Mouse (Mus musculus) neural tube, embryonic 11.5 days (tissue): ENCODE measurements around the gene Prdm16. TPM values are rescaled to one million over a fixed set of nuclear protein-coding genes. Genes with fewer than 3 reads are reported as not detected.
A peak's percentile ranks its signal among the peaks of the same experiment; 100 is the strongest.

Source experiments
- ATAC-seq: fragments of 200-750 bp; cut with Nextera tagmentation; 2 replicates; pipeline ENCODE4 v1.8.0; 2017; ENCODE audit warnings: moderate number of reproducible peaks, mild to moderate bottlenecking, moderate TSS enrichment, moderate library complexity; ENCODE audit not compliant: insufficient read depth, low FRiP score, low TSS enrichment
- DNase-seq: peaks from one replicate; pipeline ENCODE4 v3.0.0-alpha.2; 2015; ENCODE audit warnings: low spot score
- H3K27ac ChIP-seq: fragments of 300-500 bp; sonication (generic); 2 replicates; pipeline ENCODE4 v1.5.1; 2014; ENCODE audit warnings: low read depth, mild to moderate bottlenecking, low read length
- H3K27me3 ChIP-seq: fragments of 300-500 bp; sonication (generic); 2 replicates; pipeline ENCODE4 v1.6.1; 2014; ENCODE audit warnings: mild to moderate bottlenecking, low read length, mixed read lengths; ENCODE audit not compliant: control insufficient read depth, insufficient read depth
- H3K36me3 ChIP-seq: fragments of 300-500 bp; sonication (generic); 2 replicates; pipeline ENCODE4 v1.6.1; 2014; ENCODE audit warnings: mild to moderate bottlenecking, low read length, moderate library complexity, mixed read lengths; ENCODE audit not compliant: control insufficient read depth, insufficient read depth
- H3K4me1 ChIP-seq: fragments of 300-500 bp; sonication (generic); 2 replicates; pipeline ENCODE4 v1.6.1; 2014; ENCODE audit warnings: low read length, mixed read lengths; ENCODE audit not compliant: control insufficient read depth, insufficient read depth
- H3K4me2 ChIP-seq: fragments of 300-500 bp; sonication (generic); 2 replicates; pipeline ENCODE4 v1.6.1; 2014; ENCODE audit warnings: low read depth, mild to moderate bottlenecking, moderate library complexity
- H3K4me3 ChIP-seq: fragments of 300-500 bp; sonication (generic); 2 replicates; pipeline ENCODE4 v1.5.1; 2014; ENCODE audit warnings: low read depth, low read length
- H3K9ac ChIP-seq: fragments of 300-500 bp; sonication (generic); 2 replicates; pipeline ENCODE4 v1.6.1; 2014; ENCODE audit warnings: mild to moderate bottlenecking, low read length
- H3K9me3 ChIP-seq: fragments of 300-500 bp; sonication (generic); 2 replicates; pipeline ENCODE4 v1.6.1; 2016; ENCODE audit warnings: low read length; ENCODE audit not compliant: control insufficient read depth
- WGBS: fragments of 180-500 bp; shearing (Covaris S2); extraction: QIAGEN DNeasy Blood & Tissue Kit; methylation state at CpG from one replicate; pipeline ENCODE4 v1.1.7; 2014; 5-methylcytosine and 5-hydroxymethylcytosine counted together
- polyA plus RNA-seq: library from polyadenylated mRNA; unstranded; fragments of >200 nt; fragmentation: Nextera tagmentation; extraction: Ambion mirVana; gene quantifications from 2 replicates; pipeline ENCODE4 v1.2.1, GENCODE M21; 2014

Gene Prdm16
- polyA plus RNA-seq, 1 experiment from 2014 or later: 10.9 TPM

DNA sequence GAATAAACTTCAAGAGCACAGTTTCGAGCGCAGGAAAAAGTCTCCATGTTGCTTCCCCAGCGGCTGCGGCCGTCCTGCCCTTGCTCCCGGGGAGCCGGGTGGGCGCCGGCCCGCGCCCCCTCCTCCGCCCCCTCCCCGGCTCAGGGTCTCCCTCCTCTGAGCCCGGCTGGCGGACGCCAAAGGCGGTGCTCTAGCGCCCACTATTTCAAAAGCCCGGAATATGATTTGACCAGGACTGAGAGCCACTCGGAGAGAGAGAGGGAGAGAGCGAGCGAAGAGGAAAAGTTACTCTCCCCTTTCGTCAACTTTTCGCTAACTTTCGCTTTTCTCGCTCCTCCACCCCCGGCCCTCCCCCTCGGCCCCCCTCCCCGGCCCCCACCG, 630 bp downstream of the Prdm16 start:
- peak overlapping the region; percentile 59 for H3K9ac ChIP-seq
- WGBS: under 1% methylated on average over 13 of the region's 30 CpGs
- ATAC-seq (peak; percentile 71), DNase-seq (no peak)
- peaks cover 92% of the 10 kb centered on the region for H3K27me3 ChIP-seq
- no peaks in the 10 kb centered on the region for H3K9me3 ChIP-seq
- H3K4me1 ChIP-seq: peaks cover 25% of the 10 kb centered on the region
- H3K36me3 ChIP-seq: no peaks in the 10 kb centered on the region
- peak overlapping the region; percentile 70 for H3K27ac ChIP-seq
- H3K4me2 ChIP-seq: peak overlapping the region; percentile 90
- H3K4me3 ChIP-seq: peak overlapping the region; percentile 62

DNA sequence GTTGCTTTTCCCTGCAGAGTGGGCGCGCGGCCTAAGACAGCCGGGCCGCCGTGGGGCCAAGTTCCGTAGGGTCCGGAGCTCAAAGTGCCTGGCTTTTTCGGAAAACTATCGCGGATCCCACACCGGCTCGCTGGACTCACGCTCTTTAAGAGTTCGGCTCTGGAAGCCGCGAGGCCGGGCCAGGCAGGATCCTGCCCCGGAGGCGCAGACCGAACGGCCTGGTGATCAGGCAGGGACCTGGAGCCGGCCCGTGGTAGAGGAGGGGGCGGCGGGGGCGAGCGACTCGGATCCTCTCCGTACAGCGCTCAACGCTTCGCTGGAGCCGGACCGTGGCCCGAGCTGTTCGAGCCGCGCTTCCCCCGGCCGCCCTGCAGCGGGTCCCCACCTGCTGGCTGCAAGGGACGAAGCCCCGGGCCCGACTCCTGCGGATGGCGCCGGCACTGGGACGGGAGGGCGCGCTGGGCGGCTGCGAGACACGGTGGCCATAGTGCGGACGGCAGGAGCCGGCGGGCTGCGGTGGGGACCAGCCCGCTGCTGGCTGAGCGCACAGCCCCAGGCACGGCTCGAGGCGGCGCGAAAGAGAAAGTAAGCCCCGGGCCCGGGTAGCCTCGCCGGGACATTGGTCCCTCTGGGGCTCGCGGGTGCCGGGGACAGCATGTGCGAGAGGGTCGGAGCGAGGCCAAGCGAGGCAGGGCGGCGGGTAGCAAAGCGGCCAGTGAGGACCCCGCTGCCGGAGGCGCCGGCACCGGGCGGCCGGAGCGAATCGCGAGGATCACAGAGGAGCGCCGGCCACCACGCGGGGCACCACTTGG, 1.2 kb downstream of the Prdm16 start:
- H3K4me2 ChIP-seq: peak overlapping the region; percentile 90
- peak overlapping the region; percentile 70 for H3K27ac ChIP-seq
- no peaks in the 10 kb centered on the region for H3K36me3 ChIP-seq
- no peaks in the 10 kb centered on the region for H3K9me3 ChIP-seq
- peak overlapping the region; percentile 62 for H3K4me3 ChIP-seq
- WGBS: under 1% methylated on average over 90 of the region's 94 CpGs
- DNase-seq (peak; percentile 84), ATAC-seq (peak; percentile 45)
- peaks cover 90% of the 10 kb centered on the region for H3K27me3 ChIP-seq
- H3K4me1 ChIP-seq: peaks cover 25% of the 10 kb centered on the region
- H3K9ac ChIP-seq: peak overlapping the region; percentile 59

DNA sequence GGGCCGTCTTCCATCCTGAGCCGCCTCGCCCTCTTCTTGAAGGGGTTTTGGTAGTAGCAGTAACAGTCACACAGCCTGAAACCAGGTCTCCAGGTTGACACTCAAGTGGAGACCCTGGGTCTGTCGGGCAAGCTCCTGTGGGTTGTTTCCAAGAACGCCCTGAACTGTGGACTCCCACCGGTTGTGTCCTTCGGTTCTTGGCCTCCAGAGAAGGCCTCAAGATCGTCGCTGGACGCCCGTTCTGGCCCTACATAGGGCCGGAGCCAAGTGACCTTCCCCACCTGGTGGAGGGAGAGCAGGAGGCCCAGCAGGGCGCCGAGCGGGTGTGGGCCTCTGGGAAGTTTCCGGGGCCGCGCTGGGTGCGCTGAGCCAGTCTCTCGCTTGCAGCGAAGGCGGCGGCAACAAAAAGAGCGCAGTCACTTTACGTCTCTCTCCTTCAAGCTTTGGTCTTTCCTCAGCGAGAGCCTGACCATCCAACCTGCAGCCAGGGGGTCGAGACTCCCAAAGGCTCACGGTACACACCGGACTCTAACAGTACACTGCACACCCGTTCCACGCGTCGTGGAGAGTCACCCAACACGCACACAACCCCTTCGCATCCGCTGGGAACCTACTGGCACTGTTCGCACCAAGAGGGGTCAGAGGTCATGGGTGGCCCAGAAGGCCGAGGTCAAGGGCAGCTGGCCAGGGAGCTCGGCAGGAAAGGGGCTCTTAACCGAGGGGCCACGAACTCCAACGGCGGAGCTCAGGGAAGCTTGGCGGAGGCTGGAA, 2.0 kb downstream of the Prdm16 start:
- Histone ChIP-seq H3K27ac (no peak overlapping the region), H3K36me3 (no peaks in the 10 kb centered on the region), H3K9ac (peak overlapping the region; percentile 59), H3K4me3 (peak overlapping the region; percentile 62), H3K4me2 (peak overlapping the region; percentile 90), H3K9me3 (no peaks in the 10 kb centered on the region), H3K4me1 (peaks cover 25% of the 10 kb centered on the region), H3K27me3 (peaks cover 84% of the 10 kb centered on the region)
- ATAC-seq (no peak), DNase-seq (peak; percentile 49)
- 4% methylated on average over 44 of the region's 44 CpGs for WGBS

DNA sequence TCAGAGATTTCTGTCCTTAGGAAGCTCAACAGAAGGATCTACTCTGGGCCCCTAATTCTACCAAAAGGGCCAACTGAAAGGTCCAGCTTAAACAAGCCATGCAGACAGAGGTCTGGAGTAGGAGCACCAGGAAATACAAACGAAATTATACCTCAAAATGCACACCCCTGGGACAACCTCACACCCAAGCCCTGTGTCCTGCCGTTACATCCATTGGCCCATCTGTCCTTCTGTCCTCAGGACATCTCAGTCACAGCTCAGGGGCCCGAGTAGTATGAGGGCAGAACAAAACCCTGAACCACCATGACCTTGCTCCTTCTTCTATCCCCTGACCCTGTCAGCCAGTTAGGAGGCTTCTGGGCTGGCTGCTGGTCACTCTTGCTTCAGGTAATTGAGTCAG, 2.7 kb downstream of the Prdm16 start:
- peak overlapping the region; percentile 62 for H3K4me3 ChIP-seq
- peaks cover 22% of the 10 kb centered on the region for H3K4me1 ChIP-seq
- ATAC-seq (no peak), DNase-seq (no peak)
- WGBS: 16% methylated on average over 3 of the region's 3 CpGs
- H3K27ac ChIP-seq: no peak overlapping the region
- peaks cover 81% of the 10 kb centered on the region for H3K27me3 ChIP-seq
- H3K36me3 ChIP-seq: no peaks in the 10 kb centered on the region
- peak overlapping the region; percentile 59 for H3K9ac ChIP-seq
- peak overlapping the region; percentile 90 for H3K4me2 ChIP-seq
- no peaks in the 10 kb centered on the region for H3K9me3 ChIP-seq

DNA sequence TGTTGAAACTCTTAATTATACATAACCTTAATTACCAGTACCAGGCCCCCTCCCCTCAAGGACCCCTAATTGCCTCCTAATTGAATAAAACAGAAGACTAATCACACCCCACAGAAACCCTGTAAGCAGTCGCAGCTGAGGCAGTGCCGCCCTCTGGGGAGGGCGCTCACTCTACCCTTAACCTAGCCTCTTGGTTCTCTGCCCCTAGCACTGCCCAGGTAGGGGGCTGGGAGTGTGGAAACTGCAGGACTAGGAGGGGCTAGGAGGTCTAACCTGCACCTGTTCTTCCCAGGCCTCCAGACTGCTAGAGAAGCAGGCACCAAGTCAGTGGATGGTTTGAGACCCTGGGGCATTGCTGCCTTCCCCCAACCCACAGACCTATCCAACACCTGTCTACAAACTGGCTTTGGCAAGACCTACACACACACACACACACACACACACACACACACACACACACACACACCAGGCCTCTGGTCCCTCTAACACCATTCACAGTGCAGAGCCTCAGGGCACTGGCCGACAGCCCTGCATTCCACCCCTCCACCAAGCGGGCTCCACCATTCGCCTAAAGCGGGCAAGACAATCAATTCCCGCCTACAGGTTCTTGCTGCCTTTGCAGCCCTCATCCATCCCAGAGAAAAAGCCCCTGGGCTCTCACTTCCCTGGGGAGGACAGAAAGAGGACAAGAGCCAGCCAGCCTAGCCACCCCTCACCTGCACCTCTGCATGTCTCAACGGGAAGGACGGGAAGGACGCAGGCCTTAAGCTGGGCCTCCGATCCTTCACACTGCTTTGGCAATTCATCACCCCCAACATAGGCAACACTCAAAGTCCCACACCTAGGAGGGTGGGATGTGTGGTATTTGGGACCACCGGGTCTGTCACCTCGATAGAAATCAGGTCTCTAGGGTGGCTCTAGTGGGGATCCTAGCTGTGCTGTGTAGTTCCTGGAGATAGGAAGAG, 3.6 kb downstream of the Prdm16 start:
- Histone ChIP-seq H3K27ac (no peak overlapping the region), H3K36me3 (no peaks in the 10 kb centered on the region), H3K4me1 (peaks cover 19% of the 10 kb centered on the region), H3K27me3 (peaks cover 73% of the 10 kb centered on the region), H3K4me3 (no peak overlapping the region), H3K9me3 (no peaks in the 10 kb centered on the region), H3K4me2 (peak overlapping the region; percentile 90), H3K9ac (no peak overlapping the region)
- WGBS: 19% methylated on average over 14 of the region's 14 CpGs
- DNase-seq (no peak), ATAC-seq (no peak)

DNA sequence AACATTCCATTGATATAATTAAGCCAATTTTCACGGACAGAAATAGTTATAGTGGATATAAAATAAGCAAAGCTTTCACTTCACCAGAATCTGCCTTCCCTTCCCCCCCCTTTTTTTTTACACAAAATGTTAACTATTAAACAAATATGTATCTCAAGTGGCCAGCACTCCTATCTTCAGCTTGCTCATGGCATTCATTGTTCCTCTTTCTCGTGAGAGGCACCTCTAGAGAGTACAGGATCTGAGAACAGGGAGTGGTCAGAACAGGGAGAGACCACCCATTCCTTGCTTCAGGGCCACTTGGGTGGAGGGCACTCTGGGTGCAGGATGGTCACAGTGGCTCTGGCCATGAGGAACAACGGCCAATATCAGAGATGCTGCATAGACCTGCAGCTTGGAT, 5.9 kb downstream of the Prdm16 start:
- Histone ChIP-seq H3K9ac (no peak overlapping the region), H3K27ac (no peak overlapping the region), H3K4me1 (peaks cover 23% of the 10 kb centered on the region), H3K9me3 (no peaks in the 10 kb centered on the region), H3K4me3 (no peak overlapping the region), H3K4me2 (no peak overlapping the region), H3K27me3 (peaks cover 58% of the 10 kb centered on the region), H3K36me3 (no peaks in the 10 kb centered on the region)
- ATAC-seq (no peak), DNase-seq (no peak)
- 64% methylated on average over 3 of the region's 3 CpGs for WGBS

DNA sequence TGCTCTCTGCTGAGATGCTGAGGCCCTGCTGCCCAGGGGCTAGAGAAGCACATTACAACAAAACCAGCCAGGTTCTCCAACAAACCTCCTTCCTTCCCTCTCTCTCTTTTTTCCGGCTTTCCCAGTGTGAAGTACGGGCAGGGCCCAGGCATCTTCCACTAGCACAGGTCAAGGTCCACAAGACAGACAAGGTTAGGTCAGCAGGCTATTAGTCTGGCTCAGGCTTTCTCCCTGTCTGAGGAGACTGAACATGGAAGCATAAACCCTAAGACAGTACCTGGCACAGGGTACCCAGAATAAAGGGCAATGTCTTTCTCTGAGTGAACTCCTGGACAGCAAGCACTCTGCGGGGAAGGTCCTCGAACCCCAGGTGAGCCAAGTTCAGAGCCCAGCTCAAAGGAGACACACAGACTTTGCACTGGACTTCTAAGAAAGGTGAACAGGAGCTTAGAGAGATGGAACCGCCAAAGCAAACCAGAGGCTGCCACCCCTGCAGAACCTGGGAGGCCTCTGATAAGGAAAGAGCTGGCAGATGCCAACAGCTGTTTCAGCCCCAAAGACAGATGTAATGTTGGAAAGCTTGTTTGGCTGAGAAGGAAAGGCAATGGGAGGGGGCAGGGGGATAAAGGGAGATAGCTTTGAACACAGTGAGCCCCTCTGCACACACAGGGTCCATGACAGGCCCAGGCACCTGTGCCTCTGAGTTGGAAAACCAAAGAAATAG, 9.1 kb downstream of the Prdm16 start:
- Histone ChIP-seq H3K4me3 (no peak overlapping the region), H3K27me3 (peaks cover 31% of the 10 kb centered on the region), H3K9ac (no peak overlapping the region), H3K9me3 (no peaks in the 10 kb centered on the region), H3K27ac (no peak overlapping the region), H3K36me3 (no peaks in the 10 kb centered on the region), H3K4me2 (no peak overlapping the region), H3K4me1 (peaks cover 11% of the 10 kb centered on the region; the same call in 1 of the 2 replicates)
- no peak for ATAC-seq
- no peak for DNase-seq
- 80% methylated on average over 5 of the region's 5 CpGs for WGBS

DNA sequence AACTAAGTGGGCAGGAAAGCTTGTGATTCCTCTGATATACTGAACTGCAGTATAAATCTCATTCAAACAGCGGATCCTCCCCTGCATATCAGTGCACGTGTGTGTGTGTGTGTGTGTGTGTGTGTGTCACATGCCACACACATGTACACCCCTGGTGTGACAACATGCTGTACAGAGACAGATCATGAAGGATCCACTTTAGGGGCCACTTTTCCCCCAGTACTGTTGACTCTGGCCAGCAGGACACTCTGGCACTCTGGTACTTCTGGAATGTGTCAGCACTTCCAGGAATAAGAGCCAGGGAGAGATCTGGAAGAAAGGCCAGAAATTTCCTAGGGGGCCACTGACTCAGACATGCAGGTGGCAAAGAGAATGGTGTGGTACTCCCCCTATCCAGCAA, 10.4 kb downstream of the Prdm16 start:
- H3K4me1 ChIP-seq: peaks cover 11% of the 10 kb centered on the region; the same call in 1 of the 2 replicates
- H3K36me3 ChIP-seq: no peaks in the 10 kb centered on the region
- DNase-seq: no peak
- no peak overlapping the region for H3K27ac ChIP-seq
- H3K4me3 ChIP-seq: no peak overlapping the region
- no peak overlapping the region for H3K9ac ChIP-seq
- peaks cover 19% of the 10 kb centered on the region for H3K27me3 ChIP-seq
- H3K9me3 ChIP-seq: no peaks in the 10 kb centered on the region
- ATAC-seq: no peak
- WGBS: 81% methylated on average over 2 of the region's 2 CpGs
- H3K4me2 ChIP-seq: no peak overlapping the region
